Mouse (Mus musculus): ENCODE data around the gene Cckbr. TPM values are rescaled to one million over a fixed set of nuclear protein-coding genes. Genes with fewer than 3 reads are reported as not detected.
"Not testable (repeated sequence)": the region's sequence is repeated elsewhere in the genome, so short reads cannot be mapped to it uniquely, and the experiment has no call there.

Gene Cckbr
- total and polyA plus RNA-seq, 3 experiments = not detected

DNA sequence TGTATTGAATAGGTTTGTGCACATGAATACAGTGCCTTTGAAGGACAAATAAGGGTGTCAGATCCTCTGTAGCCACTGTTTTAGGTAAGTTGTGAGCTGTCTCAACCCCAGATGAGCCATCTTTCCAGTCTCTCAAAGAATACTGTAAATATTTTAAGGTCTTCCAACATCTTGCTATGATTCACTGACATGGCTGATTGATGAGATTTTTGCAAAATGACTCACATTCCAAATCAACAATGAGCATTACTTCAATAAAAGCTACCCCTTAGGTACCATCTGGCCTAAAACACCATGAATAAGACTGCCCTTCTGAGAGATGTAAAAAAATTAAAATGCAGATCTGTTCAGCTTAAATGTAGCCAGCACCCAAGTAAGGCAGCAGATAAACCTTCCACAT, 33.0 kb downstream of the Cckbr start:
- no peaks in the 10 kb centered on the region for H3K9me3 ChIP-seq (replicated peaks; ENCODE audit: insufficient read depth, low read length)

GRCm38 (mm10) chr7:105465505-105465904, 40.0 kb downstream of the Cckbr start:
- H3K36me3 ChIP-seq (ENCODE audit: control insufficient read depth in 1 of 2, insufficient read depth in 2 of 2, low read length in 2 of 2); H3K9me3 ChIP-seq (replicated peaks; ENCODE audit: insufficient read depth, low read length); H3K4me1 ChIP-seq (ENCODE audit: control insufficient read depth in 1 of 2, insufficient read depth in 2 of 2, low read length in 2 of 2); H3K79me2 ChIP-seq (ENCODE audit: control insufficient read depth, insufficient read depth, low read length, poor library complexity); H3K27me3 ChIP-seq (ENCODE audit: control insufficient read depth in 1 of 2, insufficient read depth in 2 of 2, low read length in 2 of 2); DNase-seq (ENCODE audit: low read depth, low spot score); H3K9ac ChIP-seq (ENCODE audit: control insufficient read depth, low read depth, low read length, poor library complexity, severe bottlenecking); H3K27ac ChIP-seq (ENCODE audit: control insufficient read depth, low read depth, low read length); H3K4me3 ChIP-seq (ENCODE audit: control insufficient read depth in 1 of 2, insufficient read depth in 1 of 2, low read depth in 2 of 2, low read length in 2 of 2): not testable (repeated sequence)

More for the DNA sequence above, 33.0 kb downstream of the Cckbr start:
- Histone ChIP-seq H3K4me3 (ENCODE audit: control insufficient read depth in 1 of 2, insufficient read depth in 1 of 2, low read depth in 2 of 2, low read length in 2 of 2) (no peak overlapping the region), H3K36me3 (ENCODE audit: control insufficient read depth in 1 of 2, insufficient read depth in 2 of 2, low read length in 2 of 2) (no peaks in the 10 kb centered on the region), H3K27ac (ENCODE audit: control insufficient read depth, low read depth, low read length) (no peak overlapping the region), H3K79me2 (ENCODE audit: control insufficient read depth, insufficient read depth, low read length, poor library complexity) (no peaks in the 10 kb centered on the region), H3K4me1 (ENCODE audit: control insufficient read depth in 1 of 2, insufficient read depth in 2 of 2, low read length in 2 of 2) (no peaks in the 10 kb centered on the region), H3K27me3 (ENCODE audit: control insufficient read depth in 1 of 2, insufficient read depth in 2 of 2, low read length in 2 of 2) (peaks cover 0 to 1% of the 10 kb centered on the region in 2 experiments; a peak in 3 of 4 replicates), H3K9ac (ENCODE audit: control insufficient read depth, low read depth, low read length, poor library complexity, severe bottlenecking) (no peak overlapping the region)
- no peak for DNase-seq (ENCODE audit: low read depth, low spot score)
- TF ChIP-seq ETS1 (IDR thresholded peaks at IDR 0.05; ENCODE audit: low read depth, low read length) (no peak), TBP (IDR thresholded peaks at IDR 0.05; ENCODE audit: low read depth, low read length) (no peak), UBTF (IDR thresholded peaks at IDR 0.05; ENCODE audit: borderline replicate concordance, insufficient read depth, low read depth, low read length) (no peak), POLR2AphosphoS5 (IDR thresholded peaks at IDR 0.05; ENCODE audit: borderline replicate concordance, low read depth, low read length) (no peak), USF1 (IDR thresholded peaks at IDR 0.05; ENCODE audit: low read depth, low read length) (no peak), MAX (IDR thresholded peaks at IDR 0.05; ENCODE audit: low read length) (no peak), NELFE (IDR thresholded peaks at IDR 0.05; ENCODE audit: low read depth, low read length) (no peak), CHD2 (IDR thresholded peaks at IDR 0.05; ENCODE audit: low read length) (no peak), CTCF (IDR thresholded peaks at IDR 0.05 in 2 of 3, conservative IDR thresholded peaks at IDR 0.05 in 1 of 3; ENCODE audit: control insufficient read depth in 1 of 3, insufficient read depth in 1 of 3, low read depth in 2 of 3, low read length in 3 of 3, poor library complexity in 1 of 3, severe bottlenecking in 1 of 3) (no peak), SMC3 (IDR thresholded peaks at IDR 0.05; ENCODE audit: low read depth, low read length) (no peak), JUND (IDR thresholded peaks at IDR 0.05; ENCODE audit: low read depth, low read length) (no peak), GABPA (IDR thresholded peaks at IDR 0.05; ENCODE audit: low read depth, low read length) (no peak), MYC (IDR thresholded peaks at IDR 0.05; ENCODE audit: low read depth, low read length) (no peak), RCOR1 (IDR thresholded peaks at IDR 0.05; ENCODE audit: low read depth, low read length) (no peak), ZKSCAN1 (IDR thresholded peaks at IDR 0.05; ENCODE audit: low read depth, low read length) (no peak), MXI1 (IDR thresholded peaks at IDR 0.05; ENCODE audit: low read depth, low read length) (no peak), BHLHE40 (IDR thresholded peaks at IDR 0.05; ENCODE audit: borderline replicate concordance, low read depth, low read length) (no peak), USF2 (IDR thresholded peaks at IDR 0.05; ENCODE audit: borderline replicate concordance in 1 of 2, insufficient read depth in 1 of 2, low read depth in 1 of 2, low read length in 2 of 2) (no peak)
